15 mouse cellular contexts compared by ENCODE assay signal in the genomic region with DNA sequence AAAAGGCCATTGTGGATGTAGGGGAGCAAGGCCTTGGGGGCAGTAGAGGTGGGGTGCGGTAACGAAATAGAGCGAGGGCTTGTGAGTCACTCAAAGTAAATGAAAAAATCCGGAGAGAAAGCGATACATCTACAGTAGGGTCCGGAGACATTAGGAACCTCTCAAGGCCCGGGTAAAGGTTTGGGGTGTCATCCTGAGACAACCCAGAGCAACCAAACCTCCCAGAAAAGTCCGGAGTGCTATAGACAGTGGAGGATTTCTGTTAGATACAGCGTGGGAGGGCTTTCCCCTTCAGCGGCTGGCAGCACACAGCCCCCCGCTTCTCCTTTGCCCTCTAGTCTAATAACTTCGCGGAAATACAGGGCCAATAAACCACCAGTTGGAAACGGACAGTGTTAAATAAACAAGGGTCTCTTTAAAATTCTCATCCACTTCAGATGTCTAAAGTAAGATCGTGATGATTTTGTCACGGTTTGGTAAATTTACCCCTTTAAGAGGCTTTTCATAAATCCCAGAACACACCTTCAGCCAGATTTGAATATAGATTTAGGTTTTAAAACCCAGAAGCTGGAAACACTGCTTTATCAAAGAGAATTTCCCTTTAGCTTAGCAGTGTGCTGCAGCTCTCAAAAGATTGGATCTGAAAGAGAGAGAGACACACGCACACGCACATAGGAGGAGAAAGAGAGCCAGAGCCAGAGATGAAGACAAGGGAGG. TPM values are rescaled to one million over a fixed set of nuclear protein-coding genes. Genes with fewer than 3 reads are reported as not detected.
DNase-seq lines count a peak whose midpoint lies in the region; ATAC-seq and TF ChIP-seq lines count a peak whose summit lies in the region.
"Had no signal": no experiment of that assay in that cellular context is flagged by ENCODE, and none has a peak within 500 bp of the region (broad histone marks: within the 10 kb centered on the region; RNA-seq: fewer than 3 reads in every experiment).

No protein-coding gene starts in this region.

- ATAC-seq in lung, embryonic 14.5 days (ENCODE audit: insufficient read depth) = no peak
- ATAC-seq in embryonic facial prominence, embryonic 11.5 days (replicated peaks; ENCODE audit: insufficient number of reproducible peaks, low FRiP score, low TSS enrichment, low read depth) = no peak
- no peak for ATAC-seq in limb, embryonic 11.5 days (ENCODE audit: insufficient number of reproducible peaks, low FRiP score, low TSS enrichment, low read depth)
- no peak for ATAC-seq in megakaryocyte-erythroid progenitor cell, adult 5-6 weeks (replicated peaks; ENCODE audit: low FRiP score, low TSS enrichment, poor library complexity, severe bottlenecking)

- no peak overlapping the region for H3K27ac ChIP-seq in lung, embryonic 14.5 days (ENCODE audit: low read depth)
- no peak overlapping the region for H3K27ac ChIP-seq in embryonic facial prominence, embryonic 11.5 days (replicated peaks; ENCODE audit: low read depth, low read length)
- no peak overlapping the region for H3K27ac ChIP-seq in limb, embryonic 11.5 days (replicated peaks; ENCODE audit: low read depth, low read length)
- no peak overlapping the region for H3K27ac ChIP-seq in heart, embryonic 10.5 days
- H3K27ac ChIP-seq: limb, embryonic 15.5 days; neural tube, embryonic 13.5 days had no signal

- WGBS in lung, embryonic 14.5 days = 2% methylated on average over 18 of the region's 18 CpGs
- 2% methylated on average over 18 of the region's 18 CpGs for WGBS in embryonic facial prominence, embryonic 11.5 days
- WGBS in limb, embryonic 11.5 days = 1% methylated on average over 18 of the region's 18 CpGs
- WGBS in heart, embryonic 10.5 days = 4% methylated on average over 18 of the region's 18 CpGs

- DNase-seq in lung, embryonic 14.5 days = peak; percentile 15
- no peak for DNase-seq in lung, postnatal 36 days
- peak; percentile 20 for DNase-seq in embryonic facial prominence, embryonic 11.5 days (ENCODE audit: low spot score)
- peak; percentile 48 for DNase-seq in limb, embryonic 11.5 days (ENCODE audit: low spot score)
- DNase-seq in heart, embryonic 10.5 days (ENCODE audit: low spot score) = no peak
- no peak for DNase-seq in gastrocnemius, postnatal 25 days

- no peak overlapping the region for H3K4me2 ChIP-seq in lung, embryonic 14.5 days
- no peak overlapping the region for H3K4me2 ChIP-seq in embryonic facial prominence, embryonic 11.5 days (ENCODE audit: low read depth, low read length)
- no peak overlapping the region for H3K4me2 ChIP-seq in limb, embryonic 11.5 days (ENCODE audit: low read depth, severe bottlenecking)
- H3K4me2 ChIP-seq: limb, embryonic 15.5 days; neural tube, embryonic 13.5 days had no signal

- no peak overlapping the region for H3K4me3 ChIP-seq in lung, embryonic 14.5 days (ENCODE audit: low read depth, low read length)
- no peak overlapping the region for H3K4me3 ChIP-seq in embryonic facial prominence, embryonic 11.5 days (ENCODE audit: low read depth, low read length)
- no peak overlapping the region for H3K4me3 ChIP-seq in limb, embryonic 11.5 days (ENCODE audit: low read depth, low read length)
- no peak overlapping the region for H3K4me3 ChIP-seq in heart, embryonic 10.5 days
- H3K4me3 ChIP-seq: limb, embryonic 15.5 days; neural tube, embryonic 13.5 days had no signal

- no peak for TF ChIP-seq CTCF in lung, embryonic 14.5 days (IDR thresholded peaks at IDR 0.05; ENCODE audit: low read depth)

- no peaks in the 10 kb centered on the region for H3K4me1 ChIP-seq in lung, embryonic 14.5 days (ENCODE audit: insufficient read depth)
- peaks cover 3% of the 10 kb centered on the region for H3K4me1 ChIP-seq in embryonic facial prominence, embryonic 11.5 days (ENCODE audit: control insufficient read depth, insufficient read depth, low read length)
- peaks cover 4% of the 10 kb centered on the region; the same call in 1 of the 2 replicates for H3K4me1 ChIP-seq in limb, embryonic 11.5 days (ENCODE audit: control insufficient read depth, insufficient read depth, low read length)
- H3K4me1 ChIP-seq in heart, embryonic 10.5 days = peaks cover 31% of the 10 kb centered on the region

- peaks cover 99% of the 10 kb centered on the region for H3K27me3 ChIP-seq in lung, embryonic 14.5 days (ENCODE audit: insufficient read depth, low read length)
- H3K27me3 ChIP-seq in embryonic facial prominence, embryonic 11.5 days (ENCODE audit: control insufficient read depth, insufficient read depth, low read length) = peaks cover 56% of the 10 kb centered on the region
- H3K27me3 ChIP-seq in limb, embryonic 11.5 days (ENCODE audit: control insufficient read depth, insufficient read depth, low read length) = peaks cover 76% of the 10 kb centered on the region
- peaks cover 98% of the 10 kb centered on the region for H3K27me3 ChIP-seq in heart, embryonic 10.5 days (ENCODE audit: insufficient read depth, poor library complexity, severe bottlenecking)

- H3K36me3 ChIP-seq in lung, embryonic 14.5 days (ENCODE audit: insufficient read depth) = no peaks in the 10 kb centered on the region
- no peaks in the 10 kb centered on the region for H3K36me3 ChIP-seq in embryonic facial prominence, embryonic 11.5 days (replicated peaks; ENCODE audit: control insufficient read depth, insufficient read depth, low read depth, low read length)
- H3K36me3 ChIP-seq in limb, embryonic 11.5 days (ENCODE audit: control insufficient read depth, insufficient read depth, low read length) = no peaks in the 10 kb centered on the region
- no peaks in the 10 kb centered on the region for H3K36me3 ChIP-seq in heart, embryonic 10.5 days
- H3K36me3 ChIP-seq: limb, embryonic 15.5 days; neural tube, embryonic 13.5 days had no signal

- no peaks in the 10 kb centered on the region for H3K9me3 ChIP-seq in lung, embryonic 14.5 days (ENCODE audit: low read depth, low read length)
- H3K9me3 ChIP-seq in embryonic facial prominence, embryonic 11.5 days (replicated peaks; ENCODE audit: control insufficient read depth, low read length) = no peaks in the 10 kb centered on the region
- no peaks in the 10 kb centered on the region for H3K9me3 ChIP-seq in limb, embryonic 11.5 days (ENCODE audit: control insufficient read depth, low read length)
- H3K9me3 ChIP-seq in heart, embryonic 10.5 days = no peaks in the 10 kb centered on the region
- H3K9me3 ChIP-seq: limb, embryonic 15.5 days; neural tube, embryonic 13.5 days had no signal

- H3K9ac ChIP-seq in lung, embryonic 14.5 days = no peak overlapping the region
- no peak overlapping the region for H3K9ac ChIP-seq in embryonic facial prominence, embryonic 11.5 days (replicated peaks; ENCODE audit: low read length)
- no peak overlapping the region for H3K9ac ChIP-seq in limb, embryonic 11.5 days (ENCODE audit: low read length)
- H3K9ac ChIP-seq: limb, embryonic 15.5 days; neural tube, embryonic 13.5 days had no signal

RNA-seq across cellular contexts. Expression of a gene that starts 3.9 kb away (rescaled TPM):
- not detected in 2 replicates for polyA plus RNA-seq in lung, embryonic 14.5 days (2014; fragmentation: Nextera tagmentation; extraction: Ambion mirVana)
- 16.6 and 20.5 TPM in 2 replicates for polyA plus RNA-seq in embryonic facial prominence, embryonic 11.5 days (2014; fragmentation: Nextera tagmentation; extraction: Ambion mirVana)
- not detected in 2 replicates for polyA plus RNA-seq in limb, embryonic 11.5 days (2014; fragmentation: Nextera tagmentation; extraction: Ambion mirVana)
- total RNA-seq in megakaryocyte-erythroid progenitor cell, adult 5-6 weeks (2014; fragmentation: Nextera tagmentation) = not detected in 2 replicates
- not detected in 2 replicates for total RNA-seq in megakaryocyte-erythroid progenitor cell, adult 5-6 weeks (2017)
- polyA plus RNA-seq in heart, embryonic 10.5 days (2016; fragmentation: Nextera tagmentation; extraction: Ambion mirVana) = 0.20 and 0.57 TPM in 2 replicates
- not detected for total RNA-seq in gastrocnemius, postnatal 25 days (2021)
- total RNA-seq: adrenal gland, postnatal 4 days; gastrocnemius, postnatal 10 days had no signal
- polyA plus RNA-seq: heart, embryonic 14.5 days; kidney, embryonic 14.5 days; limb, embryonic 15.5 days; lung, embryonic 16.5 days; neural tube, embryonic 13.5 days; testis, adult 2 months had no signal

Comparison
In these comparisons a context has a peak if more than half of its experiments do, and no peak if none do; other contexts are left out.
1. DNase-seq: peak in lung, embryonic 14.5 days (single experiment), embryonic facial prominence, embryonic 11.5 days (single experiment) and limb, embryonic 11.5 days (single experiment); none in lung, postnatal 36 days (single experiment), heart, embryonic 10.5 days (single experiment) and gastrocnemius, postnatal 25 days (single experiment).
2. RNA of a gene that starts 3.9 kb away (polyA plus RNA-seq): 16.6 to 20.5 TPM in embryonic facial prominence, embryonic 11.5 days; 0.20 to 0.57 TPM in heart, embryonic 10.5 days, not detected in lung, embryonic 14.5 days and not detected in limb, embryonic 11.5 days; every median in the first group is over 10 times any median in the second.